16 mouse cellular contexts compared by ENCODE assay signal in genomic region chr4:114624114-114624910, GRCm38 (mm10).
A peak's percentile ranks its signal among the peaks of the same experiment; 100 is the strongest.
DNase-seq lines count a peak whose midpoint lies in the region; ATAC-seq lines count a peak whose summit lies in the region.
"Had no signal": no experiment of that assay in that cellular context is flagged by ENCODE, and none has a peak within 500 bp of the region (broad histone marks: within the 10 kb centered on the region; RNA-seq: fewer than 3 reads in every experiment).

No protein-coding gene starts in this region.

- no peaks in the 10 kb centered on the region for H3K27me3 ChIP-seq in kidney, embryonic 14.5 days (ENCODE audit: control insufficient read depth, insufficient read depth, low read length)
- peaks cover 21% of the 10 kb centered on the region; the same call in 1 of the 2 replicates for H3K27me3 ChIP-seq in embryonic facial prominence, embryonic 10.5 days (replicated peaks; ENCODE audit: low read depth, poor library complexity, severe bottlenecking)
- H3K27me3 ChIP-seq in intestine, embryonic 16.5 days (replicated peaks; ENCODE audit: control insufficient read depth, insufficient read depth, low read length): no peaks in the 10 kb centered on the region
- no peaks in the 10 kb centered on the region for H3K27me3 ChIP-seq in midbrain, embryonic 14.5 days (ENCODE audit: control insufficient read depth, insufficient read depth, low read length)
- H3K27me3 ChIP-seq: midbrain, embryonic 12.5 days; neural tube, embryonic 12.5 days; Patski had no signal

- peak overlapping the region; percentile 55; the same call in 1 of the 2 replicates for H3K27ac ChIP-seq in kidney, embryonic 14.5 days (ENCODE audit: low read depth, low read length)
- H3K27ac ChIP-seq in embryonic facial prominence, embryonic 10.5 days (replicated peaks): peak overlapping the region; percentile 57; the same call in 1 of the 2 replicates
- H3K27ac ChIP-seq in intestine, embryonic 16.5 days (ENCODE audit: low read length): peak overlapping the region; percentile 37
- H3K27ac ChIP-seq in midbrain, embryonic 14.5 days (replicated peaks; ENCODE audit: low read depth, low read length): no peak overlapping the region
- H3K27ac ChIP-seq: midbrain, embryonic 12.5 days; neural tube, embryonic 12.5 days had no signal

- no peak overlapping the region for H3K4me3 ChIP-seq in kidney, embryonic 14.5 days (ENCODE audit: low read length)
- no peak overlapping the region for H3K4me3 ChIP-seq in embryonic facial prominence, embryonic 10.5 days
- H3K4me3 ChIP-seq in intestine, embryonic 16.5 days (ENCODE audit: low read length): no peak overlapping the region
- H3K4me3 ChIP-seq in midbrain, embryonic 14.5 days (replicated peaks; ENCODE audit: low read depth, low read length): no peak overlapping the region
- H3K4me3 ChIP-seq: midbrain, embryonic 12.5 days; neural tube, embryonic 12.5 days had no signal

- H3K9me3 ChIP-seq in kidney, embryonic 14.5 days (ENCODE audit: control insufficient read depth, low read length): no peaks in the 10 kb centered on the region
- H3K9me3 ChIP-seq in embryonic facial prominence, embryonic 10.5 days: no peaks in the 10 kb centered on the region
- no peaks in the 10 kb centered on the region for H3K9me3 ChIP-seq in intestine, embryonic 16.5 days (ENCODE audit: control insufficient read depth, low read length)
- H3K9me3 ChIP-seq in midbrain, embryonic 14.5 days (ENCODE audit: control insufficient read depth, low read length): no peaks in the 10 kb centered on the region
- H3K9me3 ChIP-seq: midbrain, embryonic 12.5 days; neural tube, embryonic 12.5 days had no signal

- DNase-seq in kidney, adult 8-10 months: no peak
- DNase-seq in embryonic facial prominence, embryonic 10.5 days (ENCODE audit: low spot score): peak; percentile 21
- DNase-seq in lung, postnatal 14 days: peak; percentile 21
- DNase-seq in cerebellum, postnatal 10 days: no peak
- no peak for DNase-seq in midbrain, embryonic 14.5 days
- DNase-seq: adrenal gland, adult 8-10 months; kidney, adult 11 months; layer of hippocampus, adult 9-11 months; thymus, postnatal 14 days had no signal

- no peaks in the 10 kb centered on the region for H3K36me3 ChIP-seq in kidney, embryonic 14.5 days (ENCODE audit: control insufficient read depth, insufficient read depth, low read length)
- H3K36me3 ChIP-seq in embryonic facial prominence, embryonic 10.5 days (replicated peaks): no peaks in the 10 kb centered on the region
- no peaks in the 10 kb centered on the region for H3K36me3 ChIP-seq in intestine, embryonic 16.5 days (ENCODE audit: control insufficient read depth, insufficient read depth, low read length)
- H3K36me3 ChIP-seq in midbrain, embryonic 14.5 days (ENCODE audit: control insufficient read depth, insufficient read depth, low read length): no peaks in the 10 kb centered on the region
- H3K36me3 ChIP-seq: midbrain, embryonic 12.5 days; neural tube, embryonic 12.5 days had no signal

- peaks cover 33% of the 10 kb centered on the region for H3K4me1 ChIP-seq in kidney, embryonic 14.5 days (ENCODE audit: control insufficient read depth, insufficient read depth, low read length)
- H3K4me1 ChIP-seq in embryonic facial prominence, embryonic 10.5 days: peaks cover 28% of the 10 kb centered on the region
- peaks cover 17% of the 10 kb centered on the region for H3K4me1 ChIP-seq in intestine, embryonic 16.5 days (ENCODE audit: control insufficient read depth, insufficient read depth, low read length)
- H3K4me1 ChIP-seq in midbrain, embryonic 14.5 days (ENCODE audit: control insufficient read depth, insufficient read depth, low read length): 0 out of 2 replicates have a peak, but pooled peaks cover 12% of the 10 kb centered on the region

- ATAC-seq in kidney, embryonic 14.5 days (ENCODE audit: low FRiP score, low TSS enrichment): peak; percentile 85
- peak; percentile 62 for ATAC-seq in intestine, embryonic 16.5 days
- ATAC-seq in midbrain, embryonic 14.5 days (ENCODE audit: low FRiP score, low TSS enrichment): no peak
- ATAC-seq: forebrain, embryonic 16.5 days; Patski had no signal

- 11% methylated on average over 3 of the region's 3 CpGs for WGBS in kidney, embryonic 14.5 days
- WGBS in embryonic facial prominence, embryonic 10.5 days: 46% methylated on average over 3 of the region's 3 CpGs
- 34% methylated on average over 3 of the region's 3 CpGs for WGBS in intestine, embryonic 16.5 days
- 65% methylated on average over 3 of the region's 3 CpGs for WGBS in midbrain, embryonic 14.5 days

- no peak overlapping the region for H3K4me2 ChIP-seq in kidney, embryonic 14.5 days (replicated peaks; ENCODE audit: low read depth, low read length)
- H3K4me2 ChIP-seq in intestine, embryonic 16.5 days (ENCODE audit: low read depth, low read length): no peak overlapping the region
- H3K4me2 ChIP-seq in midbrain, embryonic 14.5 days (ENCODE audit: low read length): no peak overlapping the region
- H3K4me2 ChIP-seq: liver, embryonic 11.5 days; midbrain, embryonic 12.5 days had no signal

- H3K9ac ChIP-seq in kidney, embryonic 14.5 days (ENCODE audit: low read depth, low read length): no peak overlapping the region
- no peak overlapping the region for H3K9ac ChIP-seq in intestine, embryonic 16.5 days (ENCODE audit: low read depth, low read length)
- H3K9ac ChIP-seq in midbrain, embryonic 14.5 days (replicated peaks; ENCODE audit: low read length): no peak overlapping the region
- H3K9ac ChIP-seq: midbrain, embryonic 12.5 days; neural tube, embryonic 12.5 days had no signal

Comparison
In these comparisons a context has a peak if more than half of its experiments do, and no peak if none do; other contexts are left out.
1. DNase-seq: peak in embryonic facial prominence, embryonic 10.5 days (single experiment) and lung, postnatal 14 days (single experiment); none in kidney, adult 8-10 months (0 of 2), cerebellum, postnatal 10 days (0 of 2) and midbrain, embryonic 14.5 days (single experiment).